Comparison of ENCODE assay signal across 18 mouse cellular contexts in genomic region chr7:24470356-24470755, GRCm38 (mm10). TPM values are rescaled to one million over a fixed set of nuclear protein-coding genes. Genes with fewer than 3 reads are reported as not detected.
A peak's percentile ranks its signal among the peaks of the same experiment; 100 is the strongest.
DNase-seq lines count a peak whose midpoint lies in the region; ATAC-seq and TF ChIP-seq lines count a peak whose summit lies in the region.
"Had no signal": no experiment of that assay in that cellular context is flagged by ENCODE, and none has a peak within 500 bp of the region (broad histone marks: within the 10 kb centered on the region; RNA-seq: fewer than 3 reads in every experiment).

No protein-coding gene starts in this region.

- DNase-seq in kidney, adult 2 months = no peak
- peak; percentile 87 for DNase-seq in MN1 (ENCODE audit: low spot score)
- DNase-seq in adrenal gland, adult 2 months = peak; percentile 87
- DNase-seq in cerebellum, postnatal 36 days = peak; percentile 70 to 73
- DNase-seq in layer of hippocampus, adult 8-10 months (ENCODE audit: low spot score in 2 of 2) = no peak
- DNase-seq in kidney, adult 11 months = no peak
- DNase-seq: left cerebral cortex, postnatal 4 days; liver, embryonic 13.5 days; thymus, postnatal 4 days had no signal

- H3K4me3 ChIP-seq in kidney, embryonic 15.5 days (replicated peaks) = no peak overlapping the region
- no peak overlapping the region for H3K4me3 ChIP-seq in kidney, adult 2 months (ENCODE audit: insufficient read depth, low read depth, low read length)
- H3K4me3 ChIP-seq: embryonic facial prominence, embryonic 13.5 days; forebrain, embryonic 13.5 days; hindbrain, embryonic 15.5 days; liver, embryonic 13.5 days had no signal

- WGBS in kidney, embryonic 15.5 days = 95% methylated on average over 7 of the region's 7 CpGs
- WGBS in kidney, adult 2 months = 90% methylated on average over 7 of the region's 7 CpGs

- TF ChIP-seq POLR2A in kidney, adult 2 months (IDR thresholded peaks at IDR 0.05; ENCODE audit: low read depth, low read length) = no peak

- no peak overlapping the region for H3K4me2 ChIP-seq in kidney, embryonic 15.5 days
- H3K4me2 ChIP-seq: embryonic facial prominence, embryonic 13.5 days; forebrain, embryonic 13.5 days; hindbrain, embryonic 15.5 days; liver, embryonic 13.5 days had no signal

- 0 out of 2 replicates have a peak, but pooled peaks have one; percentile 4 for ATAC-seq in kidney, embryonic 15.5 days (replicated peaks; ENCODE audit: low FRiP score)
- ATAC-seq: forebrain, embryonic 13.5 days had no signal

- H3K27me3 ChIP-seq in kidney, embryonic 15.5 days = no peaks in the 10 kb centered on the region
- no peaks in the 10 kb centered on the region for H3K27me3 ChIP-seq in kidney, adult 2 months (replicated peaks; ENCODE audit: control insufficient read depth, insufficient read depth, low read length)
- H3K27me3 ChIP-seq: embryonic facial prominence, embryonic 13.5 days; forebrain, embryonic 13.5 days; hindbrain, embryonic 15.5 days; liver, embryonic 13.5 days had no signal

- H3K9ac ChIP-seq in kidney, embryonic 15.5 days = no peak overlapping the region
- H3K9ac ChIP-seq: embryonic facial prominence, embryonic 13.5 days; forebrain, embryonic 13.5 days; hindbrain, embryonic 15.5 days; liver, embryonic 13.5 days had no signal

- no peaks in the 10 kb centered on the region for H3K9me3 ChIP-seq in kidney, embryonic 15.5 days (replicated peaks)
- H3K9me3 ChIP-seq: hindbrain, embryonic 15.5 days; liver, embryonic 13.5 days had no signal

- no peak for TF ChIP-seq CTCF in kidney, adult 2 months (conservative IDR thresholded peaks at IDR 0.05; ENCODE audit: insufficient read depth, insufficient read length, low read depth, low read length)

- H3K27ac ChIP-seq in kidney, embryonic 15.5 days = no peak overlapping the region
- no peak overlapping the region for H3K27ac ChIP-seq in kidney, adult 2 months (ENCODE audit: insufficient read depth, low read depth, low read length)
- H3K27ac ChIP-seq: embryonic facial prominence, embryonic 13.5 days; forebrain, embryonic 13.5 days; hindbrain, embryonic 15.5 days; kidney, postnatal 0 days; liver, embryonic 13.5 days had no signal

- H3K4me1 ChIP-seq in kidney, embryonic 15.5 days = 0 out of 2 replicates have a peak, but pooled peaks cover 3% of the 10 kb centered on the region
- no peaks in the 10 kb centered on the region for H3K4me1 ChIP-seq in kidney, adult 2 months (ENCODE audit: control insufficient read depth, insufficient read depth, low read length)
- H3K4me1 ChIP-seq: liver, embryonic 13.5 days had no signal

- peaks cover 26% of the 10 kb centered on the region for H3K36me3 ChIP-seq in kidney, embryonic 15.5 days
- H3K36me3 ChIP-seq in kidney, adult 2 months (ENCODE audit: control insufficient read depth, insufficient read depth, low read length) = no peaks in the 10 kb centered on the region
- H3K36me3 ChIP-seq: embryonic facial prominence, embryonic 13.5 days; hindbrain, embryonic 15.5 days; liver, embryonic 13.5 days had no signal

RNA-seq across cellular contexts. Expression of gene Plaur, which starts 8.1 kb away (rescaled TPM):
- polyA plus RNA-seq in kidney, embryonic 15.5 days (2015; fragmentation: Nextera tagmentation; extraction: Ambion mirVana) = 14.4 and 15.3 TPM in 2 replicates
- polyA plus RNA-seq in kidney, adult 2 months (2012; rRNA removed) = 10.1 and 12.9 TPM in 2 replicates
- total RNA-seq in adrenal gland, adult 2 months (2021) = 10 to 100 TPM in 1 of 2 experiments, 1 to 10 TPM in 1; 9.5 to 10.8 TPM
- polyA plus RNA-seq in adrenal gland, adult 2 months (2012; rRNA removed) = 15.5 and 18.0 TPM in 2 replicates
- 1 to 10 TPM in 3 of 4 experiments, under 1 TPM in 1; 0.87 to 8.3 (median 2.7) TPM for total RNA-seq in layer of hippocampus, adult 8-10 months (2022)

RNA-seq across cellular contexts. Expression of gene Cadm4, which starts 11.5 kb away (rescaled TPM):
- 6.8 and 7.3 TPM in 2 replicates for polyA plus RNA-seq in kidney, embryonic 15.5 days (2015; fragmentation: Nextera tagmentation; extraction: Ambion mirVana)
- 54.7 and 66.4 TPM in 2 replicates for polyA plus RNA-seq in kidney, adult 2 months (2012; rRNA removed)
- total RNA-seq in adrenal gland, adult 2 months (2021) = 1 to 10 TPM; 1.7 to 4.7 TPM
- polyA plus RNA-seq in adrenal gland, adult 2 months (2012; rRNA removed) = 6.6 and 7.5 TPM in 2 replicates
- 100 to 1,000 TPM; 123 to 166 (median 143) TPM for total RNA-seq in layer of hippocampus, adult 8-10 months (2022)
- total RNA-seq: megakaryocyte-erythroid progenitor cell, adult 5-6 weeks had no signal

RNA-seq across cellular contexts. Expression of gene Irgc1, which starts 18.3 kb away (rescaled TPM):
- polyA plus RNA-seq in kidney, embryonic 15.5 days (2015; fragmentation: Nextera tagmentation; extraction: Ambion mirVana) = not detected in 2 replicates
- polyA plus RNA-seq in kidney, adult 2 months (2012; rRNA removed) = 0.33 and 0.41 TPM in 2 replicates
- total RNA-seq in adrenal gland, adult 2 months (2021) = not detected
- 0.19 TPM in 1 of 2 replicates, not detected in the other for polyA plus RNA-seq in adrenal gland, adult 2 months (2012; rRNA removed)
- not detected for total RNA-seq in layer of hippocampus, adult 8-10 months (2022)
- total RNA-seq: gastrocnemius, adult 18-20 months; layer of hippocampus, postnatal 10 days; left cerebral cortex, postnatal 4 days; megakaryocyte-erythroid progenitor cell, adult 5-6 weeks had no signal
- polyA plus RNA-seq: embryonic facial prominence, embryonic 13.5 days; heart, embryonic 14.5 days; hindbrain, embryonic 15.5 days; kidney, postnatal 0 days; liver, embryonic 13.5 days had no signal

RNA-seq across cellular contexts. Expression of gene Zfp428, which starts 36.5 kb away (rescaled TPM):
- 61.6 and 66.6 TPM in 2 replicates for polyA plus RNA-seq in kidney, embryonic 15.5 days (2015; fragmentation: Nextera tagmentation; extraction: Ambion mirVana)
- polyA plus RNA-seq in kidney, adult 2 months (2012; rRNA removed) = 9.5 and 17.1 TPM in 2 replicates
- total RNA-seq in adrenal gland, adult 2 months (2021) = 1 to 10 TPM; 4.2 to 7.2 TPM
- polyA plus RNA-seq in adrenal gland, adult 2 months (2012; rRNA removed) = 32.1 and 38.3 TPM in 2 replicates
- 10 to 100 TPM; 29.7 to 38.9 (median 34.5) TPM for total RNA-seq in layer of hippocampus, adult 8-10 months (2022)

RNA-seq across cellular contexts. Expression of gene AC161166.1, which starts 41.9 kb away (rescaled TPM):
- 0.48 and 0.68 TPM in 2 replicates for polyA plus RNA-seq in kidney, embryonic 15.5 days (2015; fragmentation: Nextera tagmentation; extraction: Ambion mirVana)
- not detected in 2 replicates for polyA plus RNA-seq in kidney, adult 2 months (2012; rRNA removed)
- not detected for total RNA-seq in adrenal gland, adult 2 months (2021)
- not detected in 2 replicates for polyA plus RNA-seq in adrenal gland, adult 2 months (2012; rRNA removed)
- total RNA-seq in layer of hippocampus, adult 8-10 months (2022) = not detected
- total RNA-seq: gastrocnemius, adult 18-20 months; layer of hippocampus, postnatal 10 days; left cerebral cortex, postnatal 4 days; megakaryocyte-erythroid progenitor cell, adult 5-6 weeks had no signal
- polyA plus RNA-seq: liver, embryonic 13.5 days had no signal

Comparison
In these comparisons a context has a peak if more than half of its experiments do, and no peak if none do; other contexts are left out.
1. DNase-seq: peak in MN1 (single experiment), adrenal gland, adult 2 months (single experiment) and cerebellum, postnatal 36 days (2 of 2); none in kidney, adult 2 months (single experiment), layer of hippocampus, adult 8-10 months (0 of 2) and kidney, adult 11 months (single experiment).